Mouse (Mus musculus) left cerebral cortex, postnatal 14 days (tissue): ENCODE measurements around the gene Trip12. TPM values are rescaled to one million over a fixed set of nuclear protein-coding genes. Genes with fewer than 3 reads are reported as not detected.

ENCODE experiments used
- DNase-seq, 2 experiments: peaks; one replicate each; pipeline ENCODE4 v3.0.0; 2021 to 2022; ENCODE audit warnings: low spot score in 2 of 2, mixed read lengths in 1 of 2
- intact Hi-C: fragments of 180-260 bp; cut with DNase I; formaldehyde crosslinking; loops from one replicate; pipeline ENCODE4 v1.15.1; 2025
- long read RNA-seq, 2 experiments: library from polyadenylated mRNA; stranded (forward); transcript quantifications; one replicate each; pipeline ENCODE4 v2.0.0; 2021
- total RNA-seq, 2 experiments: library from RNA; stranded (reverse); gene quantifications; 2 replicates each; pipeline ENCODE4 v1.2.3; 2021

Gene Trip12
- 100 to 1,000 TPM; 167 to 195 TPM for total RNA-seq
- long read RNA-seq, experiment 1, full-length matches to known transcripts, result 2 of 21 reads
- long read RNA-seq, experiment 1, partial matches to known transcripts, result 8 of 21 reads
- long read RNA-seq, experiment 1, other reads (novel, unspliced or antisense), result 11 of 21 reads
- long read RNA-seq, experiment 2, full-length matches to known transcripts, result 4 of 34 reads
- long read RNA-seq, experiment 2, partial matches to known transcripts, result 11 of 34 reads
- long read RNA-seq, experiment 2, other reads (novel, unspliced or antisense), result 19 of 34 reads

DNA sequence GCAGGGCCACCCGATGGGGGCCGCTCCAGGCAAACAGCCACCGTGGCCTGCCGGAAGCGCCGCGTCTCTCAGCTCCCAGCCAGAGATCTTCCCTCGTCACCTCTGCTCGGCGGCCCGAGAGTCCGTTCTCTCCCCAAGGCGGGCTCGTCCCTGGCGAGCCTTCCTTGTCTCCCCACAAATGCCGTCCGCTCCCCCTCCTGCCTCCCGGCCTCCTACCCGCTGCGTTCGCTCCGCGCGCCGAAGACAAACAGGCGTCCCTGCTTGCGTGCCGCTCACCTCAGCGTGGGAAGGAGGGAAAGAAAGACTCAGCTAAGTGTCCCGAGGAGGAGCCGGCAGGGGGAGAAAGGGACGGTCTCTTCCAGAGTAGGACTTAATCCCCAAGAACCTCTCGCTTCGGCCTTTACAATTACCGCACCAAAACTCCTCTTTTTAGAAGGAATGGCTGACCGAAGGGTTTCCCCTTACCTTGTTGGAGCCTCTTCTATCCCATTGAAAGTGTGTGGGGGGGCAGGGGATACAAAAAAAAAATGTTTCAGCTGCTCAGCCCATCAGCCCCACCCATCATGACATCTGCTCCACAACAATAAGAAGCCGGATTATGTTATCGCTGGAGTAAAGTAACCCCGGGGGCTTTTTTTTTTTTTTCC lies at the start of gene Trip12:
Trip12 (minus strand) TSS at position 499 of the 647 bp plus-strand sequence.
- intact Hi-C loops, result no loop called here
- no peak for DNase-seq

DNA sequence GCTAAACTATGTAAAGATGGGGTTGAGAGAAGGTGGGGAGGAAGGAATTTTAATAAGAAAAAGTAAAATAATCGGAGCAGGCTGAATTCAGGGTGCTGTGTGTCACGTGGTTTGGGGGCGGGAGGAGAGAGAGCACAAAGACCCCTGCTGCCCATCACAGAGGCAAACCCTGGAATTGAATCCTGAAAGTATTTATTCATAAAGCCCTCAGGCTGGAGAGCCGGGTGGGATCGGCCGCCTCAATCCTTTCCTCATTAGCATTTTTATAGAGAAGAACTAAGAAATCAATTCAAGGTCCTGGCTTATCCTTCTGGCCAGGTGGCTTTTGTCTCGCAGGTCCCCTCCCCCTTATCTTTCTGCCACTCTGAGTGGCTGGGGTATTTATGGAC lies 49.7 kb upstream of the Trip12 start:
- intact Hi-C loops, result no loop called here
- no peak for DNase-seq

DNA sequence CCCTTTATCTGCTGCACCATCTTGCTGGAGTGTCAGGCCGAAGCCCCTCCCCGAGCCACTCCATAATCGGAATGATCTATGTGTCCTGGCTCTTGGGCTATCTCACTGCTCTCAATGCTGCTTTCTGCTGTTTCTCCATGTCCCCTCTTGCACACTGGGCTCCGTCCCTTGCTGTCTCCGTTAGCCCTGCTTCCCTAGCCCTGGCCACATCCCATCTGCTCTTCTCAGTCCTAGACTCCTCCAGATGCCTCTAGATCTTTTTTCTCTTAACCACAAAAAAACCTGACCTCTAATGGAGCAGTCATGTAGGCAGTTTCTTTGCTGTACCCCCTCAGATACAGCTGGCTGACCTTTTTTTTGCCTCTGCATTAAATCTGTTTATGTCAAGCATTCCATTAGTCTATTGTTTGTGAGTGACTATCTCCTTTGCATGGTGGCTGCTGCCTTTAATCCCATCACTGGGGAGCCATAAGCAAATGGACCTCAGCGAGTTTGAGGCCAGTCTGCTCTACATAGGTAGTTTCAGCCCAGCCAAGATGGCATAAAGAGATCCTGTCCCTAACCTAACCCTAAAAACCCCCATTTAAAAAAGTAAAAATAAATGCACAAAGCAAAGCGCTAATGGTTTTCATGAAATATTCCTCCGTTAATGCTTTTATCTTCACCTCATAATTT lies 49.2 kb upstream of the Trip12 start:
- no peak for DNase-seq
- intact Hi-C loops, result no loop called here

DNA sequence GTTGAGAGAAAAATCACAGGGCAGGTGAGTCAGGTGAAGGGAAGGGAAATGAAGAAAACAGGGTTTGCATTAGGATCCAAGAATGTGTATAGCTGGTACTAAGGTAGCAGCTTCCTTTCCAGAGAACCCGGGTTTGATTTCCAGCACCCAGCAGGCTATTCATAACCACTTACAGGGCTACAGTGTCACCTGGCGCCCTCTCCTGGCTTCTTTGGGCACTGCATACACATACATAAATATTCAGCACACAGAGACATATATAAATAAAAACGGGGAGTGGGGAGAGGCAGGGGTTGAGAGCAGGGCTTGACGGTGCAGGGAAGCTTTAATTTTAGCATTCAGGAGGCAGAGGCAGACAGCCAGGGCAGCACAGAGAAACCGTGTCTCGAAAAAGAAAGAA lies 45.6 kb upstream of the Trip12 start:
- DNase-seq, result no peak
- intact Hi-C loops, result no loop called here

DNA sequence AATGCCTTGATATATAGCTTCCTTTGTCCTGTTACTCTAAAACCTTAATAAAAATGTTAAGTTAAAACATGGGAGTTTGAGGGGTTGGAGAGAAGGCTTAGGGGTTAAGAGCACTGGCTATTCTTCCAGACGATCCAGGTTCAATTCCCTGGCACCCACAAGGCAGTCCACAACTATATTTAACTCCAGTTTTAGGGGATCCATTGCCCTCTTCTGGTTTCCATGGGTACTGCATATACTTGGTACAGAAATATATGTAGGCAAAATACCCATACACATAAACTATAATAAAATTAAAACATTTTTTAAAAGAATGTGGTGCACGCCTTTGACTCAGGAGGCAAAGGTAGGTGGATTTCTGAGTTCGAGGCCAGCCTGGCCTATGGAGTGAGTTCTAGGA lies 44.9 kb upstream of the Trip12 start:
- peak in 1 of 2 experiments; percentile 41 for DNase-seq
- intact Hi-C loops, result no loop called here

DNA sequence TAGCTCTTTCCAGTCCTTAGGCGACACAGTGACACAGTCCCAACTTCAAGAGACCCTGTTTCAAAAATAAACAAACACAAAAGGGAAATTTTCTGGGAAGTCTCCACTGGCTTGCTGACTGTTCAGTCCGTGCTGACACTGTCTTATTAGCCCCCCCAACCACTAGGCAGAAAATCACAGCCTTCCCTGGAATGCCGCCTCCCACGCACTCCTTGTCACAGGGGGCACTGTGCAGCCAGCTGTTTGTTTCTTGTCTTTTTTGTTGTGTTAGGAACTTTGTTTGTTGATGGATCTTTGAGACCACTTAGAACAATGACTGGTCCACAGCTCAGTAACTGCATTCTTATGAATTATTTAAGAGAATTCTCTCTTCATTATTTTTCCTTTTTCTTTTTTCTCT lies 43.6 kb upstream of the Trip12 start:
- intact Hi-C loops, result no loop called here
- no peak for DNase-seq

DNA sequence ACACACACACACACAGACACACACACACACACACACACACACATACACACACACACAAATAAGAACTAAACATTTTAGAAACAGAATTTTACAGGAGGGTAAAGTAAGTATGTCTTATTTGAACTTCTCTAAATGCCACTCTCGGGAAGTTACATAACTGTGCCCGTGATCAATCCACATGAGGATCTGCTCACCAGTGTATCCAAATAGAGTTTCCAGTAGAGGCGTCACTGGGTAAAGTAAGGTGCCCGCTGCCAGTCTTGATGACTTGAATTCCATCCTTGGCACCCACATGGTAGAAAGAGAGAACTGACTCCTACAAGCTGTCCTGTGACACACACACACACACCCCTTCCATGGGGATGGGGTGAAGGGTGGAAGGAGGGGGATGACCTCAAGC lies 42.6 kb upstream of the Trip12 start:
- intact Hi-C loops, result no loop called here
- DNase-seq, result peak in 1 of 2 experiments; percentile 15

DNA sequence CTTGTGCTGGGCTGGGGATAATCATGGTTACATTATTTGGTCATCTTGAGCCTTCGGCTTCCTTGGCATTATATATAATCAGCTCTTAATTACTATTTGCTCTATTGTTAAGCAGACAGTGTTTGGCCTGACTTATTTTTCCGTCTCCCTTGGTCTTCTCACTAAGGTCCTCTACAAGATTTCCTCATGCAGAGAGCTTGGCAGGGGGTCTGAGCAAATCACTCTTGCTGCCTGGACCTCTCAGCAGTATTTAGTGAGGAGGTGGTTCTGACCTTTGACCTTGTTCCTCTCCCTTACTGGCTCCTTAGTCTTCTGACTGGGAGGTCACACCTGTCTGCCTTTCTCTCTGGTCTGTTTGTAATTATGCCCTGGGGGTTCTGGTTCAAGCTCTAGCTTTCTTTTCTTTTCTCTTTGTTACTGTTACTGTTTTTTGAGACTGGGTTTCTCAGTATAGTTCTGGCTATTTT lies 41.8 kb upstream of the Trip12 start:
- no peak for DNase-seq
- intact Hi-C loops, result no loop called here

DNA sequence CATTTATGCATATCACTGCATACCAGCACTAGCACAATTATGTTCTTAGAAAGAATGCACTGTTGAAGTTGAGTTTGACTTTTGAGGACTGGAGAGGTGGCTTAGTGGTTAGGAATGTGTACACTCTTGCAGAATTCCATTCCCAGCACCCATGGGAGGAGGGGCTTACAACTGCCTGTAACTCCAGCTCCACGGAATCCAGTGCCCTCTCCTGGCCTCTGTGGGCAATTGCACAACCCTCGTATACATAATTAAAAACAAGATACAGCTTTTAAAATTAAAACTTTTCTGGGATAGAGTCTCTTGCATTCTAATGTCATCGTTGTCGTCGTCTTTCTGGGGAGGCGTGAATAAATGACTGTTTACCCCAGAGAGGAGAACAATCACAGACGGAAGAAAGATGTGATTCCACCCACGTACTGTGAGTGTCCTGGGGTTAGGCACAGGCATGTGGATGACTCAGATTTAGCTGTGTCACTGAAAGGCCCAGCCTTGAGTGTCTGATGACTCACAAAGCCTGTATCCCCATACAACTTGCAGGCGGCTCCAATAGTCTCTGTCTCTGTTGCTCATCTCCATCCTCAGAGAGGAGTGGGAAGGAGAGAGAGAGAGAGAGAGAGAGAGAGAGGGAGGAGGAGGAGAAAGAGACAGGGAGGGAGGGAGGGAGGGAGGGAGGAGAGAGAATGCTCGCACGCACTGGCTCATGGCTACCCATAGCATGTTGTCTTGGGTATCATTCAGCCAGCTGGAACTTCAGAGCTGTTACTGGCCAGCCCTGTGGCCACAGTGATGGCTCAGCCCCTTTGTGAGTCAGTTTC lies 41.1 kb upstream of the Trip12 start:
- DNase-seq, result peak; percentile 22 to 53
- intact Hi-C loops, result no loop called here

DNA sequence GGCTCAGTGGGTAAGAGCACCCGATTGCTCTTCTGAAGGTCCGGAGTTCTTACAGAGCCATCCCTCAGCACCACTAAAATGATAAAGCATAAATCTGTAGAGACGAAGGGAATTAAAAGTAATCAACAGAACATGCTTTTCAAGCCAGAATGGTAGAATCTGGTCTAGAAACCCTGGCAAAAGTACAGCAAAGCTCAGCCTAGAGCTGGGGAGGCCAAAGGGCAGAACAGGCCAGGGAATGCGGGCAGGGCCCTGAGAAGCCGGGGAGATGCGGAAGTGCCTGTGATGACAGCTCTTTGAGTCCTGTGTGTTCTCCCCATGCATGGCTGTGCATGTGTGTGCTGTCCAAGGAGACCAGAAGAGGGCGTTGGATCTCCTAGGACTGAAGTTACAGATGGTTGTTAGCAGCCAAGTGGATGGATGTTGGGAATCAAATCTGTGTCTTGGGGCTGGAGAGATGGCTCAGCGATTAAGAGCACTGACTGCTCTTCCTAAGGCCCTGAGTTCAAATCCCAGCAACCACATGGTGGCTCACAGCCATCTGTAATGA lies 39.3 kb upstream of the Trip12 start:
- intact Hi-C loops, result no loop called here
- DNase-seq, result no peak

DNA sequence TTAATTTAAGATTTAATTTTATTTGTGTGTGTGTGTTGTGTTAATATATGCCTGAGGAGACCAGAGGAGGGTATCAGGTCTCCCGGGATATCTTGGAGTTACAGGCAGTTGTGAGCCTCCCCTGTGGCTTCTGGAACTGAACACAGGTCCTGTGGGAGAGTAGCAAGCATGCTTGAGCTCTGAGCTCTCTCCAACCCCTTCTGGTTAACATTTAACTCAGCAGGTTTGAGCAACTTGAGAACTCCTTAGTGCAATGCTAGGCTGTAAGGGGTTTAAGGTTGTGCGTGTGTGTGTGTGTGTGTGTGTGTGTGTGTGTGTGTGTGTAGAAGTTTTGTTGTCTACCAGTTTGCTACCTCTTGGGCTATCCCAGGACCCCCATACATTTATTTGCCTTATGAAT lies 37.3 kb upstream of the Trip12 start:
- intact Hi-C loops, result no loop called here
- no peak for DNase-seq

DNA sequence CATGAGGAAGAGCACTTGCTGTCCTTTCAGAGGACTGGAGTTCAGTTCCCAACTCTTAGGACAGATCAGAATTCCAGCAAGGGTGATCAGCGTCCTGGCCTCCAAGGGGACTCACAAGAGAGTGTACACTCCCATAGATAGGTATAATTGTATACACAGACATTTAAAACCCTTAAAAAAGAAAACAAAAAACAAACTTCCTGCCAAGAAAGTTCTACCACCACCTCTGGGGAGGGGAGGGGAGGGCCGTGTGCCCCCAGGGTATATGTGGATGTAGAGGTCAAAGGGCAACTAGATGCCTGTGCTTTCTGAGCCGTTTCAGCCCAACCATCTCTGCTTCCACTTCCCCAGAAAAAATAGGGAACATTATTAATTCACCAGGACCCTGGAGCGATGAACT lies 32.6 kb upstream of the Trip12 start:
- DNase-seq, result no peak
- intact Hi-C loops, result no loop called here

DNA sequence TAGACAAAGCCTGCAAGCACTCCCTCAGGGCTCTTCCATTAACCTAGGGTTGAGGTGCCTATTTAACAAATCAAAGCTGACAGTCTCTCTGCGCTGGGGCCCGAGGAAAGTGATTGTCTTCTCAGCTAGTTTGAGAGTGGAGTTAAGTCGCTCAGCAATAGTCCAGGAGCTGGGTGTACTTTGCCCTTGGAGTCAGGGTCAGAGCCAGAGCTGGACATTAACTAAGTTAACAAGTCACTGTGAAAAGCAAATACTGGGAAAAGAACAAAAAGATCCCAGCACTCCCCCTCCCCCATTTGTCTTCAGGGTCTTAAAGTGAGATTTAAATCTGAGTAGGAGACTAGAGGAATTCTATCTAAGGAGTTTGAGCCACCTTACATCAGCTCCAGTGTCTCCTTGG lies 31.8 kb upstream of the Trip12 start:
- no peak for DNase-seq
- intact Hi-C loops, result no loop called here

DNA sequence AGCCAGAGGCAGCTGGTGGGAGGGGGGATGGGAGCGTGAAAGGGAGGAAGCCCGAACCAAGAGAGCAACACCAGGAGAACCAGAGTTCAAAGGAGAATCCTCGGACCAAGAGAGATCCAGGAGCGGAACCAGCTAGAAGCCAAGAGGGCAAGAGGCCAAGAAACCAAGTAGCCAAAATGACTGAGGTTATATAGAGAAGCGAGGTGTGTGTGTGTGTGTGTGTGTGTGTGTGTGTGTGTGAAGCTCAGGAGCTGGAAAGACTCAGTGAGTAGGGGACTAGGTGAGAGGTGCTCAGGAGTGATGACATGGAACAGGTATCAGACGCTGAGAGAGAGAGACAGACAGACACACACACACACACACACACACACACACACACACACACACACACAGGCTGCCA lies 30.8 kb upstream of the Trip12 start:
- intact Hi-C loops, result no loop called here
- no peak for DNase-seq

DNA sequence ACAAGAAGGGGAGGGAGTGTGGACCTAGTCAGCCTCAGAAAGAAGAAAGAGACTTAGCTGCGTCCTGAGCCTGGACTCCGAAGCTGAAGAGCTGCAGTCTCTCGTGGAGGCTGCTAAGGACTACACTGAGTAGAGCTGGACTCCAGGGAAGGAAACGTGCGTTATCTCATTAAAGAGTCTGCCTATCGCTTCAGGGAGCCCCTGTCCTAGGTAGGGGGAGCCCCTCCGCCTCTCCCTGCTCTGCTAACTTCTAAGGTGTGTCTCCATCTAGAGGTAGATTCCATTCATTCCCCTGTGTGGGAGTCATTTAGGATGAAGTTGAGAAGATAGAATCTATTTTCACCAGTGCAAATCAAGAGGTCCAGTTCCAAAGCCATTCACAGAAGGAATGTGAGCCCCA lies 29.2 kb upstream of the Trip12 start:
- intact Hi-C loops, result no loop called here
- no peak for DNase-seq

DNA sequence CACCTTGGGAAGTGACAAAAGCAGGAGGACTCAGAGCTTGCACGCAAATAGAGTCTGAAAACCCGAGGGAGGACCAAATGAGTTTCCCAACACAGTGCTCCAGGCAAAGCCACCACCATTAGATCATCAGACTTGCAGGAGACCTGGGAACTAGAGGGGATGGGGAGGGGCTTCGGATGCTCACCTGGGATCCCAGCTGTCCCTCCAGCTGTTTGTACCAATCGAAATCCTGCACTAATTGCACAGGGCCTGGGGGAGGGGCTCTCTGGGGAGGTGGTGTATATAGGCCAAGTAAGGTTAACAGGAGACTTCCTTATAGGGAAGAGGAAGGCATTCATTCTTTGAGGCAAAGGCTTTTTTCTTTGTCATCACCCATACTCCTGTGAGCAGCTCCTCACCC lies 28.5 kb upstream of the Trip12 start:
- DNase-seq, result no peak
- intact Hi-C loops, result no loop called here

DNA sequence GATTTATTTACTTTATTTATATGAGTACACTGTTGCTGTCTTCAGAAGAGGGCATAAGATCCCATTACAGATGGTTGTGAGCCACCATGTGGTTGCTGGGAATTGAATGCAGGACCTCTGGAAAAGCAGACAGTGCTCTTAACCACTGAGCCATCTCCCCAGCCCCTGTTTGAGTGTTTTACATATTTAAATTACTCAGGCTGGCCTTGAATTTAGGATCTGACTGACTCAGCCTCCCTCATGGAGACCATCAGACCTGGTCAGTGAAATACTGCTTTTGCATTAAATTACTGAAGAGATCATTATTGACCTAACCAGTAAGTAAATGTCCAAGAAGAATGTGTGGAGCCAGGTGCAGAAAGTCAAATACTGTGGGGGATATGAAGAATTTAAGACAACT lies 28.0 kb upstream of the Trip12 start:
- DNase-seq, result no peak
- intact Hi-C loops, result no loop called here

DNA sequence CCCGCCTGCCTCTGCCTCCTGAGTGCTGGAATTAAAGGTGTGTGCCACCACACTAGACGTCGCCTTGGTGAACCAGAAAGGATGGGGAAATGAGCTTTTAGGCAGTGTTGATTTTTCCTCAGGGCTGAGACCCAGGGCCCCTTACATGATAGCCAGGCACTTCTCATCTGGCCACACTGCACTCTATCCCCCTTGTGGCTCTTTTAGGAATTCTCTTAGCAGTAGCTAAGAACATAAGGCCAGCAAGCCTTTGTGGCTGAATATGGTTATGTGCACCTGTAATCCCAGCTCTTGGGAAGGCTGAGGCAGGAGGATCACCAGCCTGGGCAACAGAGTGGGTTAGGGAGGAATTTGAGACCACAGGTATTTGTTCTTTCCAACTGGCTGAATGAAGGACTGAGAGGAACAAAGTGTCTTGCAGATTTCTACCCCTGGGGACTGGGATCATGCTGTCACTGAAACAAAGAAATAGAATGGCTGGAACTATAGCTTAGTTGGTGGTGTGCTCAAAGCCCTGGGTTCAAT lies 26.5 kb upstream of the Trip12 start:
- intact Hi-C loops, result no loop called here
- no peak for DNase-seq

DNA sequence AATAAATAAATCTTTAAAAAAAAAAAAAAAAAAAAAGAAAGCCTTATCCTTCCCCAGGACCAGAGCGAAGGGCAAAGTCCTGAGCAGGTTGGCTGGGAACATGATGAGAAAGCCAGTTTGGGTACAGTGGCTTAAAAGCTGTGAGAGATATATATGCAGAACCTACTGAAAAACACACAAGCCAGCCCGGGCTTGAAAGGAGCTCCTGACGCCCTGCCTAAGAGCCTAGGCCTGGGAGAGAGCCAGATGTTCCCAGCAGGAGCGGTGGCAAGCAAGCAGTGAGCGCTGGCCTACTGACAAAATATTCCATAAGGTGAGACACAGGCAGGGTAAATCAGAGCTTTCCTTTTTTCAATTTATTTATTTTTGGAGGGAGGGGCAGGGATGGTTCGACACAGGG lies 25.9 kb upstream of the Trip12 start:
- DNase-seq, result no peak
- intact Hi-C loops, result no loop called here

DNA sequence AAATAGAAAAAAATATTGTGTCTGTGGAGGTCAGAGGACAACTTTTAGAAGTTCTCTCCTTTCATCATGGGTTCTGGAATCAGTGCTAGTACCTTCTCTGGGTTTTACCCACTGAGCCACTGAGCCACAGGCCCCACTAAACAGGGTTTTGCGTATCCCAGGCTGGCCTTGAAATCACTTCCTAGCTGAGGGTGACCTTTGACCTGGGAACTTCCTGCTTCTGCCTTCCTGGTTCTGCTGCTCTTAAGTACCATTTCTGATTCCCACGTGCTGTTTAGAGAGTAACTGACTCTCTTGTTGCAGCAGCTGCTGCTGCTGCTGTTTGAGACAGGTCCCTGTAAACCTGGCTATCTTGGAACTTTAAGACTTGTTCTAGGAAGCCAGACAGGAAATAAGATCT lies 24.3 kb upstream of the Trip12 start:
- no peak for DNase-seq
- intact Hi-C loops, result no loop called here
